Mouse (Mus musculus) heart, postnatal 0 days (tissue): ENCODE measurements around the gene L3mbtl3.

Experiments
- CTCF ChIP-seq: IDR thresholded peaks from 2 replicates; pipeline ENCODE4 v1.5.1; 2016; ENCODE audit warnings: antibody characterized with exemption, control low read depth, low read depth
- EP300 ChIP-seq: IDR thresholded peaks from 2 replicates; pipeline ENCODE4 v1.6.1; 2016; ENCODE audit warnings: antibody characterized with exemption, low read depth

GRCm38 (mm10) chr10:26345879-26346278 lies 29.9 kb downstream of the L3mbtl3 start:
- peak; percentile 19; the same call in 1 of the 2 replicates for TF ChIP-seq CTCF
- no peak for TF ChIP-seq EP300
